Mouse (Mus musculus) neural tube, postnatal 0 days (tissue): ENCODE measurements around the gene Wdr47. TPM values are rescaled to one million over a fixed set of nuclear protein-coding genes. Genes with fewer than 3 reads are reported as not detected.

Source experiments
- microRNA-seq: library from miRNA; unstranded; fragments of <30 nt; microRNA quantifications from one replicate; pipeline ENCODE4, GENCODE M21; 2016
- polyA plus RNA-seq: library from polyadenylated mRNA; unstranded; fragments of >200 nt; fragmentation: Nextera tagmentation; extraction: Ambion mirVana; gene quantifications from 2 replicates; pipeline ENCODE4 v1.2.1, GENCODE M21; 2015

Gene Wdr47
- polyA plus RNA-seq: 61.6 and 66.7 TPM in 2 replicates

GRCm38 (mm10) chr3:108590786-108591529 is at the start of gene Wdr47:
Gene Wdr47 (plus strand): TSS chr3:108591279.

GRCm38 (mm10) chr3:108562133-108562730 is 28.8 kb upstream of the Wdr47 start, which contains the start of gene Tmem167b:
Gene Tmem167b (minus strand): TSS chr3:108562466.

GRCm38 (mm10) chr3:108571443-108572294 is 19.4 kb upstream of the Wdr47 start, which contains the start of gene Taf13:
Gene Taf13 (plus strand): TSS chr3:108571698.

GRCm38 (mm10) chr3:108653710-108654379 is 62.8 kb downstream of the Wdr47 start, which contains the start of gene Clcc1:
Gene Clcc1 (plus strand): TSS chr3:108653913.

Small RNAs within 50 kb of the gene (microRNA-seq; reads per million reads assigned to microRNA genes)
- gene Gm22860: not detected

Other genes with a start within 250 kb of the Wdr47 start
- gene Mybphl, start 226.4 kb upstream of the Wdr47 start, polyA plus RNA-seq: 0.15 and 0.18 TPM in 2 replicates
- 4.7 and 5.3 TPM in 2 replicates for gene Psrc1, start 207.4 kb upstream of the Wdr47 start, polyA plus RNA-seq
- 36.1 and 38.5 TPM in 2 replicates for gene Celsr2, start 175.7 kb upstream of the Wdr47 start, polyA plus RNA-seq
- gene Sars, start 146.1 kb upstream of the Wdr47 start, polyA plus RNA-seq: 198 and 209 TPM in 2 replicates
- gene 1700013F07Rik, start 57.1 kb upstream of the Wdr47 start, polyA plus RNA-seq: 1.1 and 1.8 TPM in 2 replicates
- 21.6 TPM in 2 replicates for gene 5330417C22Rik, start 54.7 kb upstream of the Wdr47 start, polyA plus RNA-seq
- 33.4 and 36.0 TPM in 2 replicates for gene Tmem167b, start 28.8 kb upstream of the Wdr47 start, polyA plus RNA-seq
- 36.2 and 41.1 TPM in 2 replicates for gene Taf13, start 19.6 kb upstream of the Wdr47 start, polyA plus RNA-seq
- 39.7 and 44.1 TPM in 2 replicates for gene Clcc1, start 62.6 kb downstream of the Wdr47 start, polyA plus RNA-seq
- 16.1 and 18.6 TPM in 2 replicates for gene Gpsm2, start 131.0 kb downstream of the Wdr47 start, polyA plus RNA-seq
- not detected in 2 replicates for gene Aknad1, start 148.4 kb downstream of the Wdr47 start, polyA plus RNA-seq
- 13.9 and 16.9 TPM in 2 replicates for gene Stxbp3, start 249.2 kb downstream of the Wdr47 start, polyA plus RNA-seq